Mouse (Mus musculus): ENCODE measurements around the gene Riiad1. TPM values are rescaled to one million over a fixed set of nuclear protein-coding genes. Genes with fewer than 3 reads are reported as not detected.

Riiad1 gene
- polyA plus RNA-seq (2015; fragmentation: Nextera tagmentation; extraction: Ambion mirVana): 26.7 and 27.7 TPM in 2 replicates

DNA sequence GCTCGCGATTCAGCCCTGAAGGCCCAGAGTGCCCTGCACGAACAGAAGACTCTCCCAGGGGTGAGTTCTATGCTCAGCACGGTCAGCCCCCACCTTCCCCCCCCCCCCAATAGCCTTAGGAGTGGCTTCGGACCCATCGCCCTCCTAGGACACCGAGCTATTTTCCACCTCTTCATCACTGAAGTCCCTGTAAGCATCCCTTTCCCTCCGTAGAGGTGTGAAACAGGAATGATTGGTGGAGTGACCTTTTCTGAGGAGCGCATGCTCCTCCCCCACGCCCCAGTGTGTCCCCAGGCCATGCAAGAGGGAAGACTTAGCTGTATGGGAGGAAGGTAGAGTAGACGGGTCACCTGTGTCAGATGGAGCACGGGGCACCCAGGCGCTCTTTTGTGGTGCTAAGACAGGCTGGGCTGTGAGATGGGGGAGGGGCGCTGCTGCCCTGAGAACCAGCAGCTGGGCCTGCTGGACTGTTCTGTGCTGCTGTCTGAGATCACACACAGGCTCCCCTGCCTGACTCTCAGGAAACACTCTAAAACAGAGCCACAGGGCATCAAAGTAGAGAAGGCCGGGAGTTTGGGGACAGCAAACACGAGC is at the start of gene Riiad1:
Gene Riiad1, minus strand, starts transcription at position 51 of the 594 bp plus-strand sequence.
- H3K4me2 ChIP-seq (ENCODE audit: low read length): peak within 1 kb of the TSS; percentile 73
- H3K9me3 ChIP-seq (replicated peaks; ENCODE audit: control insufficient read depth, low read length, poor library complexity, severe bottlenecking): no peaks in the 10 kb centered on the region
- 12% methylated on average over 16 of the region's 16 CpGs for WGBS
- H3K36me3 ChIP-seq (ENCODE audit: control insufficient read depth, insufficient read depth, low read length): no peaks in the 10 kb centered on the region
- H3K27ac ChIP-seq (ENCODE audit: low read length): peak within 1 kb of the TSS; percentile 91; the same call in 1 of the 2 replicates
- H3K9ac ChIP-seq (ENCODE audit: low read depth, low read length): peak within 1 kb of the TSS; percentile 84
- peaks cover 61% of the 10 kb centered on the region for H3K4me1 ChIP-seq (ENCODE audit: control insufficient read depth, insufficient read depth, low read length)
- peak within 1 kb of the TSS; percentile 57 for H3K4me3 ChIP-seq (ENCODE audit: low read depth, low read length)
- H3K27me3 ChIP-seq (ENCODE audit: control insufficient read depth, insufficient read depth, low read depth, low read length): no peaks in the 10 kb centered on the region
- no peak for ATAC-seq

DNA sequence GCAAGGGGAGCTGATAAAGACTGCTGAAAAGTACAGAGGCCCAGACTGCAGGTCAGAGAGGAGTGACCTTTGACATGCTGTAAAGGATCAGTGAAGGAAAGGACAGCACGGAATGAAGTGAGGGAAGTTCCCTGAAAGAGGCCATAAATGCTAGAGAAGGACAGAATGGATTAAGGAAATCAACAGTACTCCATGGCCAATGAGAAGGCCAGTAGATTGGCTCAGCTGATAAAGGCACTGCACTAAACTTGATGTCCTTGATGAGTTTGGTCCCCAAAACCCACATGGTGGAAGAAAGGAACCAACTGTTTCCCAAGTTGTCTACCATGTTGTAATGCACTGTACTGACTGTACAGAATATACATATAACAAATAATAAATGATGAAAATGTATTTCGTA is 46.6 kb upstream of the Riiad1 start:
- H3K9me3 ChIP-seq (replicated peaks; ENCODE audit: control insufficient read depth, low read length, poor library complexity, severe bottlenecking): no peaks in the 10 kb centered on the region
- H3K9ac ChIP-seq (ENCODE audit: low read depth, low read length): no peak overlapping the region
- ATAC-seq: no peak
- H3K27me3 ChIP-seq (ENCODE audit: control insufficient read depth, insufficient read depth, low read depth, low read length): no peaks in the 10 kb centered on the region
- no peak overlapping the region for H3K4me2 ChIP-seq (ENCODE audit: low read length)
- 75% methylated on average over 2 of the region's 2 CpGs for WGBS
- peaks cover 5% of the 10 kb centered on the region; the same call in 1 of the 2 replicates for H3K36me3 ChIP-seq (ENCODE audit: control insufficient read depth, insufficient read depth, low read length)
- H3K4me1 ChIP-seq (ENCODE audit: control insufficient read depth, insufficient read depth, low read length): no peaks in the 10 kb centered on the region
- H3K27ac ChIP-seq (ENCODE audit: low read length): no peak overlapping the region
- no peak overlapping the region for H3K4me3 ChIP-seq (ENCODE audit: low read depth, low read length)

DNA sequence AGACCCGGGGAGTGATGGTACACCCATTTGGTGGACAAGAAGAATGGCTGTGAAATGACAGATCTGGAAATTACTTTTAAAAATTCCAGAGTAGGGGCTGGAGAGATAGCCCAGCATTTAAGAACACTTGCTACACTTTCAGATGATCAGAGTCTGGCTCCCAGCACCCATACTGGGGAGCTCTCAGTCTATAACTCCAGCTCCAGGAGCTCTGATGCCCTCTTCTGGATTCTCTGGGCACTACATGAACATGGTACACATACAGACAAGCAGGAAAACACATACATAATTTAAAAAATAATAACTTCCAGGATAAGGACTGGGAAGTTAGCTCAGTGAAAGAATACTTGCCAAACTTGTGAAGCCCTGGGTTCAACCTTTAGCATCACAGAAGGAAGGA is 26.5 kb upstream of the Riiad1 start:
- Histone ChIP-seq H3K4me3 (ENCODE audit: low read depth, low read length) (no peak overlapping the region), H3K36me3 (ENCODE audit: control insufficient read depth, insufficient read depth, low read length) (peaks cover 9% of the 10 kb centered on the region), H3K4me2 (ENCODE audit: low read length) (no peak overlapping the region), H3K27me3 (ENCODE audit: control insufficient read depth, insufficient read depth, low read depth, low read length) (no peaks in the 10 kb centered on the region), H3K9ac (ENCODE audit: low read depth, low read length) (no peak overlapping the region), H3K4me1 (ENCODE audit: control insufficient read depth, insufficient read depth, low read length) (no peaks in the 10 kb centered on the region), H3K27ac (ENCODE audit: low read length) (no peak overlapping the region), H3K9me3 (replicated peaks; ENCODE audit: control insufficient read depth, low read length, poor library complexity, severe bottlenecking) (no peaks in the 10 kb centered on the region)
- ATAC-seq: no peak
- WGBS: 95% methylated on average over 1 of the region's 1 CpGs

DNA sequence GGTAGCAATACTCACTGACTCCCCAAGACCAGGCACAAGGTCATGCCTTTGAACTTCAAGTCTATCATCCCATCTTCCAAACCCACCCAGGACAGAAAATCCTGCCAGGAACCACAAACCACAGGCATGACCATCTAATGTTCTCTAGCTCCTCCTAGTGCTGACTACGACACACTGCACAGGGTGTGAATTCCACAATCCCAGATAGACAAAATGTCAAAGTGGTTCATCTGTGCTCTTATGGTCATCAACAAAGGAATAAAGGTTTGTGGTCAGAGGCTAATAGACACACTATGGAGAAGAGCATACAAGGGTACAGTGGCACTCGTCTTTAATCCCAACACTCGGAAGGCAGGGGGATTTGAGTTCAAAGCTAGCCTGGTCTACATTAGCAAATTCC is 22.1 kb upstream of the Riiad1 start:
- H3K4me3 ChIP-seq (ENCODE audit: low read depth, low read length): no peak overlapping the region
- no peaks in the 10 kb centered on the region for H3K4me1 ChIP-seq (ENCODE audit: control insufficient read depth, insufficient read depth, low read length)
- whole genome bisulfite sequencing: 70% methylated on average over 3 of the region's 3 CpGs
- ATAC-seq: peak; percentile 40; the same call in 1 of the 2 replicates
- H3K9me3 ChIP-seq (replicated peaks; ENCODE audit: control insufficient read depth, low read length, poor library complexity, severe bottlenecking): no peaks in the 10 kb centered on the region
- H3K36me3 ChIP-seq (ENCODE audit: control insufficient read depth, insufficient read depth, low read length): peaks cover 6% of the 10 kb centered on the region; the same call in 1 of the 2 replicates
- H3K9ac ChIP-seq (ENCODE audit: low read depth, low read length): no peak overlapping the region
- H3K4me2 ChIP-seq (ENCODE audit: low read length): no peak overlapping the region
- H3K27me3 ChIP-seq (ENCODE audit: control insufficient read depth, insufficient read depth, low read depth, low read length): no peaks in the 10 kb centered on the region
- H3K27ac ChIP-seq (ENCODE audit: low read length): no peak overlapping the region

DNA sequence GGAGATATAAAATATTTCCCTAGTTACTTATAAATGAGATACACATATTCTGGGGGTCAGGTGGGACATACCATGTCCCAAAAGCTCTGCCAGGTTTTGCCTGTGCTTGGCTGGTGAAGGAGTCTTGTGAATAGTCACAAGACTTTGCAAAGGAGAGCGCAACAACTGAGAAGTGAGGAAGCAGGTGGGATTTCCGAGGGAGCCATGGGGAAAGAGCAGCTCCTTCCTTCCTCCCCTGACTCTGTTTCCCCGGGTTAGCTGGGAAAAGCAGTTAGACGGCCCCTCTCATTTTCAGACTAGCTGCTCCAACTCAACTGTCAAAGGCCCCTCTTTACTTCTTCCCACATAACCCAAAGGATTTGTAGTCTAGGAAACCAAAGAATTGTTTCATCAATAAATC is 17.0 kb upstream of the Riiad1 start:
- peaks cover 3% of the 10 kb centered on the region; the same call in 1 of the 2 replicates for H3K36me3 ChIP-seq (ENCODE audit: control insufficient read depth, insufficient read depth, low read length)
- H3K4me1 ChIP-seq (ENCODE audit: control insufficient read depth, insufficient read depth, low read length): no peaks in the 10 kb centered on the region
- no peak overlapping the region for H3K9ac ChIP-seq (ENCODE audit: low read depth, low read length)
- no peaks in the 10 kb centered on the region for H3K27me3 ChIP-seq (ENCODE audit: control insufficient read depth, insufficient read depth, low read depth, low read length)
- H3K9me3 ChIP-seq (replicated peaks; ENCODE audit: control insufficient read depth, low read length, poor library complexity, severe bottlenecking): no peaks in the 10 kb centered on the region
- H3K4me2 ChIP-seq (ENCODE audit: low read length): no peak overlapping the region
- WGBS: 81% methylated on average over 4 of the region's 4 CpGs
- H3K4me3 ChIP-seq (ENCODE audit: low read depth, low read length): no peak overlapping the region
- no peak overlapping the region for H3K27ac ChIP-seq (ENCODE audit: low read length)
- no peak for ATAC-seq

DNA sequence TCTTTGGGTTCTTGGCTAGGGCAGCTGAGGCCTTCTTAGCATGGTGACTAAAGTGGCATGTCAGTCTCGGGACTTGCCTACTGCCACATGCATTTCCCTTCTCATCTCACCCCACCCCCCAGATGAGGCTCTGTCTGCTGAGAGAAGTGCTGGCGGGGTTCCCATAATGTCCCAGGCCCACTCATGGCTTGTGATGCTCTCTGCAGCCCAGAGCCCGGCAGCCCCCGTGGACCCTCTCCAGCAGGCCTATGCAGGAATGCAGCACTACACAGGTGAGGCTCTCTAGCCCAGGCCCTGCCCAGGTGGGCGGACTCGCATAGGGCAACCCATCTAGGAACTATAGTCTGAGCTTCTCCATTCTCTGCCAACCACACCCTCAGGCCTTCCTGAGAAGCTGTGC is 7.4 kb upstream of the Riiad1 start:
- Histone ChIP-seq H3K4me3 (ENCODE audit: low read depth, low read length) (no peak overlapping the region), H3K9ac (ENCODE audit: low read depth, low read length) (no peak overlapping the region), H3K27ac (ENCODE audit: low read length) (peak overlapping the region; percentile 25; the same call in 1 of the 2 replicates), H3K4me1 (ENCODE audit: control insufficient read depth, insufficient read depth, low read length) (peaks cover 41% of the 10 kb centered on the region), H3K4me2 (ENCODE audit: low read length) (no peak overlapping the region), H3K27me3 (ENCODE audit: control insufficient read depth, insufficient read depth, low read depth, low read length) (no peaks in the 10 kb centered on the region), H3K9me3 (replicated peaks; ENCODE audit: control insufficient read depth, low read length, poor library complexity, severe bottlenecking) (no peaks in the 10 kb centered on the region), H3K36me3 (ENCODE audit: control insufficient read depth, insufficient read depth, low read length) (peaks cover 29% of the 10 kb centered on the region)
- ATAC-seq: no peak
- WGBS: 77% methylated on average over 6 of the region's 6 CpGs

DNA sequence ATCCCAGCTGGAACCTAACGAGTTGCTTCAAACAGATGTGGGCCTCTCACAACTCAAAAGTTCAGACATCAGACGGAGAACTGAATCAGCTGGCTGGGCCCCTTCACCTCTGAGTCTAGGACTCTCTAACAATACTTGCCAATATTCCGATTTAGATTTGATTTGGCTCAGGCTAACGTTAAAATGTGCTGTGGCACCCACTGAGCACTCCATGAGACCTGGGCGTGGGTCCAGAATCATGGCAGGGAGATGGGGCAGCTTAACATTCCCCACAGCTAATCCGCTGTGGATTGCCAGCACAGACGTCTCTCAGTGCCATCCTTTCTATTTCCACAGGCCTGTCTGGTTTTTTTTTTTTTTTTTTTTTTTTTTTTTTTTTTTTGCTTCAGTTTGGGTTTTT is 5.8 kb upstream of the Riiad1 start:
- no peak overlapping the region for H3K4me3 ChIP-seq (ENCODE audit: low read depth, low read length)
- no peaks in the 10 kb centered on the region for H3K9me3 ChIP-seq (replicated peaks; ENCODE audit: control insufficient read depth, low read length, poor library complexity, severe bottlenecking)
- no peak overlapping the region for H3K9ac ChIP-seq (ENCODE audit: low read depth, low read length)
- peak overlapping the region; percentile 80 for H3K27ac ChIP-seq (ENCODE audit: low read length)
- WGBS: 43% methylated on average over 7 of the region's 7 CpGs
- ATAC-seq: no peak
- peaks cover 57% of the 10 kb centered on the region for H3K4me1 ChIP-seq (ENCODE audit: control insufficient read depth, insufficient read depth, low read length)
- H3K36me3 ChIP-seq (ENCODE audit: control insufficient read depth, insufficient read depth, low read length): peaks cover 25% of the 10 kb centered on the region
- H3K4me2 ChIP-seq (ENCODE audit: low read length): no peak overlapping the region
- H3K27me3 ChIP-seq (ENCODE audit: control insufficient read depth, insufficient read depth, low read depth, low read length): no peaks in the 10 kb centered on the region

DNA sequence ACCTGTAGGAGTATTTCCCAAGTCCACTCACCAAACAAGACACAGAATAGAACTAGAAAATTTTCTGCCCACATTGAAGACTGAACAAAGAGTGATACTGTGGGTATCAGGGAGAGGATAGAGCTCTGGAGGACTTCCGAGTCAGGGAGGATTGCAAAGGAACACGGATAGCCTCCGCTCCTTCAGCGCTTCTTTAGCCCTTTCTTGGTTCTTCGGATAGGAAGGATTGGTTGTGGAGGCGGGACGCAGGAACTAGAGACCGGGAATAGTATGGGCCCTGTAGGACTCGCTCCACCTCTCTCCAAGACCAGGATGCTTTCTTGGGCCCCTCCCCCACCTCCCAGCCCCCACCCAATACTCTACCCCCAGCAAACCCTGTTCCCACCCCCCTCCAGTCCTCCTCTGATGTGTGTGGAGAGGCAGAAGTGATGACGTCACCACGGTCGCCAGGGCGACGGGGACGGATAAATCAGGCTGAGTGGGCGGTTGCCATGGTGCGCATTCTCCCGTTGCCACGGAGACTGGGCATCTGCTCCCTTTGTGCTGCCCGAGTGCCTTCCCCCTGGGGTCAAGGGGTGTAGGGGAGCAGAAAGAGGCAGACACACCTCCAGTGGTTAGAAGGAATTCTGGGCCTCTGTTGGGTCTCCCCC is 3.8 kb upstream of the Riiad1 start:
- ATAC-seq: peak; percentile 89
- Histone ChIP-seq H3K4me3 (ENCODE audit: low read depth, low read length) (peak overlapping the region; percentile 13), H3K4me1 (ENCODE audit: control insufficient read depth, insufficient read depth, low read length) (peaks cover 69% of the 10 kb centered on the region), H3K9me3 (replicated peaks; ENCODE audit: control insufficient read depth, low read length, poor library complexity, severe bottlenecking) (no peaks in the 10 kb centered on the region), H3K9ac (ENCODE audit: low read depth, low read length) (peak overlapping the region; percentile 27), H3K27me3 (ENCODE audit: control insufficient read depth, insufficient read depth, low read depth, low read length) (no peaks in the 10 kb centered on the region), H3K36me3 (ENCODE audit: control insufficient read depth, insufficient read depth, low read length) (peaks cover 22% of the 10 kb centered on the region), H3K4me2 (ENCODE audit: low read length) (peak overlapping the region; percentile 48), H3K27ac (ENCODE audit: low read length) (peak overlapping the region; percentile 80)
- 2% methylated on average over 20 of the region's 20 CpGs for WGBS

DNA sequence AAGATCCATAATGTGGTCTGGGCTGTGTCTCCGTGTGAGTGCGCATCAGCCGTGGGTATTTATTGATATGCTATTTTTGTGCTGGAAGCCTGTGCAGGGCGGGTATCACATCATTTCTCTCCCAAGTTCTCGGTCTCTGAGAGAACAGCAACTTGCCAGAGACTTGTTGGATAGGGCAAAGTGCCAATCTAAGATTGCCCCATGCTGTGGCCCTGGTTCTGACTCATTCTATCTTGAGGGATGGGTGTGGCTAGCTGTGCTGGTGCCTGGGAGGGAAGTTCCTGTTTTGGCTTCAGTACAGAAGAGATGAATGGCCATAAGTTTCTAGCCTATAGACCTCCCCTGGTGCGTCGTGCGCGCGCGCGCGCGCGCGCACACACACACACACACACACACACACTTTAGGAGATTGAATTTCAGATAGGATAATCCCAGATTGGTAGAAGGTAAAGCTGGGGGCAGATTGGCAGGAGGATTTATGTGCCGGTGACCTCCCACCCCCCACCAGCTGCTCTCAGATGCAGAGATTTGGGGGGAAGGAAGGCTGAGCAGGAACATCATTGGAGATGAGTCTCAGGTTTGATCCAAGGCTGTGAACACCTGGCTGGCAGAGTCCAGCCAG is 2.7 kb upstream of the Riiad1 start:
- Histone ChIP-seq H3K4me3 (ENCODE audit: low read depth, low read length) (no peak overlapping the region), H3K36me3 (ENCODE audit: control insufficient read depth, insufficient read depth, low read length) (peaks cover 14% of the 10 kb centered on the region), H3K27me3 (ENCODE audit: control insufficient read depth, insufficient read depth, low read depth, low read length) (no peaks in the 10 kb centered on the region), H3K9ac (ENCODE audit: low read depth, low read length) (no peak overlapping the region; the same call in 1 of the 2 replicates), H3K9me3 (replicated peaks; ENCODE audit: control insufficient read depth, low read length, poor library complexity, severe bottlenecking) (no peaks in the 10 kb centered on the region), H3K4me1 (ENCODE audit: control insufficient read depth, insufficient read depth, low read length) (peaks cover 69% of the 10 kb centered on the region), H3K4me2 (ENCODE audit: low read length) (no peak overlapping the region), H3K27ac (ENCODE audit: low read length) (peak overlapping the region; percentile 71)
- 83% methylated on average over 17 of the region's 17 CpGs for WGBS
- no peak for ATAC-seq

Measured in midbrain, embryonic 16.5 days (tissue).